Mouse (Mus musculus) intestine, embryonic 16.5 days (tissue): ENCODE data around the gene Ephb4. TPM values are rescaled to one million over a fixed set of nuclear protein-coding genes. Genes with fewer than 3 reads are reported as not detected.
A peak's percentile ranks its signal among the peaks of the same experiment; 100 is the strongest.

Experiments used
- ATAC-seq: fragments of 200-750 bp; cut with Nextera tagmentation; 2 replicates; pipeline ENCODE4 v1.8.0; 2017; ENCODE audit warnings: moderate TSS enrichment, moderate library complexity
- H3K27ac ChIP-seq: fragments of 300-500 bp; sonication (generic); 2 replicates; pipeline ENCODE4 v1.5.1; 2014; ENCODE audit warnings: mild to moderate bottlenecking, low read length
- H3K27me3 ChIP-seq: fragments of 300-500 bp; sonication (generic); replicated peaks from 2 replicates; pipeline ENCODE4 v1.6.1; 2014; ENCODE audit warnings: low read length, control low read depth, mixed read lengths; ENCODE audit not compliant: control insufficient read depth, insufficient read depth
- H3K36me3 ChIP-seq: fragments of 300-500 bp; sonication (generic); 2 replicates; pipeline ENCODE4 v1.6.1; 2014; ENCODE audit warnings: low read length, control low read depth; ENCODE audit not compliant: control insufficient read depth, insufficient read depth
- H3K4me1 ChIP-seq: fragments of 300-500 bp; sonication (generic); 2 replicates; pipeline ENCODE4 v1.6.1; 2014; ENCODE audit warnings: low read length, control low read depth, mixed read lengths; ENCODE audit not compliant: control insufficient read depth, insufficient read depth
- H3K4me2 ChIP-seq: fragments of 300-500 bp; sonication (generic); 2 replicates; pipeline ENCODE4 v1.6.1; 2014; ENCODE audit warnings: low read depth, low read length, control low read depth
- H3K4me3 ChIP-seq: fragments of 300-500 bp; sonication (generic); 2 replicates; pipeline ENCODE4 v1.5.1; 2014; ENCODE audit warnings: mild to moderate bottlenecking, low read length
- H3K9ac ChIP-seq: fragments of 300-500 bp; sonication (generic); 2 replicates; pipeline ENCODE4 v1.6.1; 2014; ENCODE audit warnings: low read depth, low read length
- H3K9me3 ChIP-seq: fragments of 300-500 bp; sonication (generic); 2 replicates; pipeline ENCODE4 v1.6.1; 2016; ENCODE audit warnings: low read length, control low read depth; ENCODE audit not compliant: control insufficient read depth
- WGBS: fragments of 180-500 bp; shearing (Covaris S2); extraction: QIAGEN DNeasy Blood & Tissue Kit; methylation state at CpG from one replicate; pipeline ENCODE4 v1.1.7; 2014; 5-methylcytosine and 5-hydroxymethylcytosine counted together
- polyA plus RNA-seq: library from polyadenylated mRNA; unstranded; fragments of >200 nt; fragmentation: Nextera tagmentation; extraction: Ambion mirVana; gene quantifications from 2 replicates; pipeline ENCODE4 v1.2.1, GENCODE M21; 2015

The Ephb4 gene
- polyA plus RNA-seq, 1 experiment from 2014 or later, result 29.9 TPM

DNA sequence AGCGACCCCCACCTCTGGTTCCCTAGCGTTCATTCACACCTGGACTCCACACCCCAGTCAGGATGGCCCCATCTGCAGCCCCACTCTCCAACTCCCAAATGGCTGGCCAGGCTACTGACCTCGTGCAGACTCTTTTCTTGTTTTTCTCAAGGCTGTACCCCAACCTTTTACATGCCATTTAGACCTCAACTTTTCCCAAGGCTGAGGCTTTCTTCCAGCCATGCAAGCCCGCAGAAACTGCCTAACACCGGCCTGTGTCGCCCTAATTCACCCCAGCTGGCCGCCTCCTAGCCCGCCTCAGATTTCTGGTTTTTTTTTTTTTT is 1.1 kb downstream of the Ephb4 start:
- H3K9me3 ChIP-seq, result no peaks in the 10 kb centered on the region
- peaks cover 7% of the 10 kb centered on the region; the same call in 1 of the 2 replicates for H3K36me3 ChIP-seq
- peak overlapping the region; percentile 74 for H3K4me3 ChIP-seq
- peak overlapping the region; percentile 98 for H3K27ac ChIP-seq
- H3K9ac ChIP-seq, result peak overlapping the region; percentile 95
- H3K4me1 ChIP-seq, result peaks cover 42% of the 10 kb centered on the region
- no peaks in the 10 kb centered on the region for H3K27me3 ChIP-seq
- 4% methylated on average over 8 of the region's 8 CpGs for WGBS
- peak overlapping the region; percentile 84 for H3K4me2 ChIP-seq
- no peak for ATAC-seq

DNA sequence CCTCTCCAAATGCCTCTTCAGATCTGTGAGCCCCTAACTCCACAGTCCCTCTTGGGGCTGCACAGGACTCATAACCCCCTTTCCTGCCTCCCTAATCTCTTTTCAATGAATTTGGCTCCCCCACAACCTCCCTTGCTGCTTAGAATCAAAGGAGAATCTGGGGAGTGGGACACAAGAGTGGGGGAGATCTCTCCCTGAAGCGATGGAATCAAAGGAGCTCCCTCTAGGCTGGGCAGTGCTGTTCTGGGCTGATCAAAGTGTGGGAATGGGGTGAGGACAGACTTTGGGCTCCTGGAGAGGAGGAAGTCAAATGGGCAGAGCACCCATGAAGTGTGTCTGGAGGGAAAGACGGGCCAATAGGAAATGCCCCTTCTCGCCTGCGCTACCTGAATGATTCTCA is 1.5 kb downstream of the Ephb4 start:
- Histone ChIP-seq H3K36me3 (peaks cover 11% of the 10 kb centered on the region), H3K9me3 (no peaks in the 10 kb centered on the region), H3K4me2 (peak overlapping the region; percentile 84), H3K4me3 (peak overlapping the region; percentile 74), H3K9ac (peak overlapping the region; percentile 95), H3K27me3 (no peaks in the 10 kb centered on the region), H3K4me1 (peaks cover 42% of the 10 kb centered on the region), H3K27ac (peak overlapping the region; percentile 98)
- WGBS, result 9% methylated on average over 4 of the region's 4 CpGs
- ATAC-seq, result no peak

DNA sequence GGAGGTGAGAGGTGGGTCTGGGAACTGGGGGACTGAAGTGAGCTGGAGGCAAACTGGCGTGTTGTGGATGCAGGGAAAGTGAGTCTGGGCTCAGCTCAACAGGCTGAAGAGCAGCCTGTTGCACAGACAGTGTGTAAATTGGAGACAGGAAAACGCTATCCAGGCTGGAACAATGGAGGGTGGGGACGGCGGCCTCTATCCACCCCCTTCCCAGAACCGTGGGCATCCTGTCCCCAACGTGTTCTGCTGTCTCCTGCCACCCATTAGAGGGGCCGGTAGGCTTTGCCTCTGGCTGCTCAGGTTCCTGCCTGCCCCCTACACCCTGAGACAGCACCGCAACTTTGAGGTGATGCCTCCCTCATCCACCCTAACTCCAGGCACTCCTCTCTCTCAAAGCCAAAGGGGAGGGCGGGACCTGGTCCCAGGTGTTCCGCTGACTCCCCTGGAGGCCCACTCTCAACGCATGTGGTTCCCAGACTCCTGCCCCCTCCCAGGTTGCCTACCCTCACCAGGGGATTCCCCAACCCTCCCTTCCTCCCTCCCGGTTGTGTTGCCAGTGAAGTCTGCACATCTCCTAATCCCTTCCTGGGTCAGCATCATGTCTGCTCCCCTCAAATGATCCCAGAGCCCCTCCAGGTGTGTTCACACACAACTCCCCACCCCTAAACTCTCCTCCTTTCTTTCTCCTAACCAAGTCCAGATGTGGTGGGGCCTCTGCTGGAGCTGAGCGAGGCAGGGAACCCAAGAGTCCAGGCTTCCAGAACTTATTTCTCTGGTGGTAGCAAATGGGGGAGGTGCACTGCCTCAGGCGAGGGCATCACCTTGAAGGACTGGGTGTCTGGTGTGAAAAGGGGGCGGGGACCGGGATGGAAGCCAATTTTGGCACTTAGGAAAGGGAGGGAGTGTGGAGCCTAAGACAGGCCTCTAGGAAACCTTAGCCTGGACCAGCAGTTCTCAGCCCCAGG is 2.4 kb downstream of the Ephb4 start:
- peak overlapping the region; percentile 74 for H3K4me3 ChIP-seq
- H3K36me3 ChIP-seq, result peaks cover 17% of the 10 kb centered on the region
- no peak for ATAC-seq
- peak overlapping the region; percentile 98 for H3K27ac ChIP-seq
- H3K27me3 ChIP-seq, result no peaks in the 10 kb centered on the region
- H3K9ac ChIP-seq, result peak overlapping the region; percentile 95
- peak overlapping the region; percentile 84 for H3K4me2 ChIP-seq
- H3K4me1 ChIP-seq, result peaks cover 37% of the 10 kb centered on the region
- H3K9me3 ChIP-seq, result no peaks in the 10 kb centered on the region
- 11% methylated on average over 16 of the region's 16 CpGs for WGBS

DNA sequence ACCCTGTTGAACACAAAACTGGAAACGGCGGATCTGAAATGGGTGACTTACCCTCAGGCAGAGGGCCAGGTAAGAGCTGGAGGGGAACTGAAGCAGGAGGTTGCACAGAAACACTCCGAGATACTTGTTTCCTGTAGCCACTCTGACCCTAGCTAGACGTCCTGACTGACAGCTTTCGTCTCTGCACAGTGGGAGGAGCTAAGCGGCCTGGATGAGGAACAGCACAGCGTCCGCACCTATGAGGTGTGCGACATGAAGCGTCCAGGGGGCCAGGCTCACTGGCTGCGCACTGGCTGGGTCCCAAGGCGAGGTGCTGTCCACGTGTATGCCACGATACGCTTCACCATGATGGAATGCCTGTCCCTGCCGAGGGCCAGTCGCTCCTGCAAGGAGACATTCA is 4.2 kb downstream of the Ephb4 start:
- WGBS, result 84% methylated on average over 17 of the region's 17 CpGs
- Histone ChIP-seq H3K4me1 (peaks cover 20% of the 10 kb centered on the region), H3K9ac (no peak overlapping the region; the same call in 1 of the 2 replicates), H3K9me3 (no peaks in the 10 kb centered on the region), H3K4me2 (no peak overlapping the region), H3K27ac (no peak overlapping the region), H3K27me3 (no peaks in the 10 kb centered on the region), H3K4me3 (no peak overlapping the region), H3K36me3 (peaks cover 21% of the 10 kb centered on the region)
- ATAC-seq, result no peak

DNA sequence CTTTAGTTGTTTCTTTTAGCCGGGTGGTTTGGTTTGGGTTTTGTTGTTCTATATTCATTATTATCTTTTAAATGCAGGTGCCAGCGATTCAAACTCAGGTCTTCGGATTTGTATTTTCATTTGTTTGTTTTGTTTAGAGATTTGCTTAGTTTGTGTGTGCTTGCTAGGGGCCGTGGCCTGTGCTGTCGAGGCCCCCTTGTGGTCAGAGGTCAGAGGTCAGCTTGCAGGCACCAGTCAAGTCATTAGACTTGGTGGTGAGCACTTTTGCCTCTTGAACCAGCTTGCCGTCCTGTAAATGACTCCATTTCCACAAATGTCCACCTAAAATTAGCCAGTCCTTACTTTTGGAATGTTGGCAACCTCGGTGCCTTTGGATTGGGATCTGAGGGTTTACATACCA is 8.5 kb downstream of the Ephb4 start:
- Histone ChIP-seq H3K4me3 (no peak overlapping the region), H3K4me1 (peaks cover 2% of the 10 kb centered on the region; the same call in 1 of the 2 replicates), H3K27me3 (no peaks in the 10 kb centered on the region), H3K27ac (no peak overlapping the region), H3K9ac (no peak overlapping the region), H3K36me3 (peaks cover 50% of the 10 kb centered on the region), H3K4me2 (no peak overlapping the region), H3K9me3 (no peaks in the 10 kb centered on the region)
- ATAC-seq, result no peak
- 35% methylated on average over 7 of the region's 7 CpGs for WGBS

DNA sequence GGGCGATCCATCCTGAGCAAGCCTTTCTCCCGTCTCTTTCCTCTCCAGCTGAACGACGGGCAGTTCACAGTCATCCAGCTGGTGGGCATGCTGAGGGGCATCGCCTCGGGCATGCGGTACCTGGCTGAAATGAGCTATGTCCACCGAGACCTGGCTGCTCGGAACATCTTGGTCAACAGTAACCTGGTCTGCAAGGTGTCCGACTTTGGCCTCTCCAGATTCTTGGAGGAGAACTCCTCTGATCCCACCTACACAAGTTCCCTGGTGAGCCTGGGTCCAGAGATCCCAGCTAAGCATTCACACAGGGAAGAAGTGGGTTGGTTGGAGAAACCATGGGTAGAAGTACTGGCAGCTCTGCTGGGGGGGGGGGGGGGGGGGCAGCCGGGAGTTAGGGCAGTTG is 19.8 kb downstream of the Ephb4 start:
- Histone ChIP-seq H3K4me1 (no peaks in the 10 kb centered on the region), H3K4me2 (no peak overlapping the region), H3K9ac (no peak overlapping the region), H3K27ac (no peak overlapping the region), H3K4me3 (no peak overlapping the region), H3K36me3 (peaks cover 56% of the 10 kb centered on the region), H3K27me3 (no peaks in the 10 kb centered on the region), H3K9me3 (no peaks in the 10 kb centered on the region)
- no peak for ATAC-seq
- 94% methylated on average over 11 of the region's 11 CpGs for WGBS

DNA sequence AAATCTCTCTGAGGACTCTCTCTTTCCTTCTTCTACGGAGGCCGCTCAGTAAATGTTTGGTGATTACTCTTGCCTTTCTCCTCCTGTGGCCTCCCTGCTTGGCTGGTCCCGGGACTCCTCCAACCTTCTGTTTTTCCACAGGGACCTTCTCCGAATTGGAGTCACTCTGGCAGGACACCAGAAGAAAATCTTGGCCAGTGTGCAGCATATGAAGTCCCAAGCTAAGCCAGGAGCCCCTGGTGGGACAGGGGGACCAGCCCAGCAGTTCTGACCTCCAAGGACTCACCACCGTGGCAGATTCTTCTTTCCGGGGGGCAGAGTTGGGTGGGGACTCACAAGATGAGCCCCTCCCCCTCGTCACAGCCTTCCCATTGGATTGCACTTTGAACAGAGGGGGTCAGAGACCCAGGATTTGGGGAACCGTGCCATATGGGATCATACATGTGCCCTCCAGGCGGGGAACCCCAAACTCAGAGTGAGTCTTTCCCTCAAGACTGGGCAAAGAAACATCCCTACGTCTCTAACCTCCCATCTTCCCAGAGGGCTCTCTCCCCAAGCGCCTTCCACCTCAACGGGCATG is 23.6 kb downstream of the Ephb4 start:
- Histone ChIP-seq H3K27ac (no peak overlapping the region), H3K27me3 (no peaks in the 10 kb centered on the region), H3K4me2 (no peak overlapping the region), H3K4me3 (no peak overlapping the region), H3K9ac (no peak overlapping the region), H3K9me3 (no peaks in the 10 kb centered on the region), H3K36me3 (peaks cover 34% of the 10 kb centered on the region), H3K4me1 (peaks cover 8% of the 10 kb centered on the region)
- ATAC-seq, result no peak
- 82% methylated on average over 12 of the region's 12 CpGs for WGBS

DNA sequence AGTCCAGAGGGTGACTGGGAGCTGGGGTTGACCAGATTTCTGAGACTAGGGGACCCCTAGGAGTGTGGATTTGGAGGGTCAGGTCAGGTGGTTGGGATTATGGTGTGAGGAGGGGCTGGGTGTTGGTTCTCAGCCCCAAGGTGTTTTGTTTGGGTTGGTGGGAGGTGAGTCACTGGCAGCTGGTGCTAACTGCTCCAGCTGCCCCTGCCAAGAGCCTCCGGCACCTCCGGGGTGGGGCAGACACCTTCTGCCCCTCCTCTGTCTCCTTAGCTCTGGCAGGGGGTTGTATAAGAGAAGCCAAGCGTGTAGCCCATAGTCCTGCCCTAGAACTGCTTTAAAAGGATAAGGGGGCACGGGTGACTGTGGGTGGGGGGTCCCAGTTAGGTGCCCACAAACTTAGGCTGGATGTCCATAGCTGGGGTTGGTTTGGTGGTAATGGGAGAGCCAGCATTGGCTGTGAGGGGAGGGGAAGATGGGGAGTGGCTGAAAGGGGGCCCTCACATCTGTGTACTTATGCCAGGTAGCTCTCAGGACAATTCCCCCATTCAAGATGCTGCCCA is 24.7 kb downstream of the Ephb4 start:
- H3K4me3 ChIP-seq, result no peak overlapping the region
- no peaks in the 10 kb centered on the region for H3K27me3 ChIP-seq
- WGBS, result 57% methylated on average over 4 of the region's 4 CpGs
- ATAC-seq, result no peak
- no peak overlapping the region for H3K4me2 ChIP-seq
- no peak overlapping the region for H3K27ac ChIP-seq
- H3K36me3 ChIP-seq, result peaks cover 30% of the 10 kb centered on the region
- H3K9ac ChIP-seq, result no peak overlapping the region
- H3K4me1 ChIP-seq, result peaks cover 10% of the 10 kb centered on the region
- no peaks in the 10 kb centered on the region for H3K9me3 ChIP-seq

DNA sequence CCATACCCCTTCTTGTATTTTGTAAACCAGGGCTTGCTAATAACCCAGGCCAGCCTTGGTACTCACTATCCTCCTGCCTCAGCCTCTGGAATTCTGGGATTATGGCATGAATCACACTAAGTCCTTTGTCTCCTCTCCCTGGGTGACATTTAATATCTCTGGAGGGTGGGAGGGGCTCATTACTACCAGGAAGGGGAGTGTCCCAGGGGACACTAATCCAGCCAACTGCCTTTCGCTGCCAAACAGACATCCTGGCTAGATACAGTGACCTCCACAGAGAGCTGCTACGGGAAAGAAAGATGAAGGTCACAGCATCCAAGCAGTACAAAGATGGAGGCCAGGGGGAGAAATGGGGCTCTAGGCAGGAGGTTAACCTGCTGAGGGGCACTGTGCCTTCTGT is 25.7 kb downstream of the Ephb4 start:
- WGBS, result 45% methylated on average over 2 of the region's 2 CpGs
- Histone ChIP-seq H3K9me3 (no peaks in the 10 kb centered on the region), H3K4me3 (no peak overlapping the region), H3K4me2 (no peak overlapping the region), H3K27me3 (no peaks in the 10 kb centered on the region), H3K4me1 (peaks cover 10% of the 10 kb centered on the region), H3K27ac (peak overlapping the region; percentile 14; the same call in 1 of the 2 replicates), H3K9ac (no peak overlapping the region), H3K36me3 (peaks cover 21% of the 10 kb centered on the region)
- peak; percentile 16; the same call in 1 of the 2 replicates for ATAC-seq
